Mouse (Mus musculus) adrenal gland, adult 8-10 months (tissue): Measurements from ENCODE around the gene Tnxb. TPM values are rescaled to one million over a fixed set of nuclear protein-coding genes. Genes with fewer than 3 reads are reported as not detected.
A peak's percentile ranks its signal among the peaks of the same experiment; 100 is the strongest.

Source experiments
- DNase-seq: peaks from one replicate; pipeline ENCODE4 v3.0.0; 2022
- total RNA-seq, 4 experiments: library from RNA; stranded (reverse); gene quantifications; 2 replicates each; pipeline ENCODE4 v1.2.4; 2022

Gene Tnxb
- total RNA-seq, 4 experiments from 2014 or later, result 27.6 to 54.1 (median 41.4) TPM

DNA sequence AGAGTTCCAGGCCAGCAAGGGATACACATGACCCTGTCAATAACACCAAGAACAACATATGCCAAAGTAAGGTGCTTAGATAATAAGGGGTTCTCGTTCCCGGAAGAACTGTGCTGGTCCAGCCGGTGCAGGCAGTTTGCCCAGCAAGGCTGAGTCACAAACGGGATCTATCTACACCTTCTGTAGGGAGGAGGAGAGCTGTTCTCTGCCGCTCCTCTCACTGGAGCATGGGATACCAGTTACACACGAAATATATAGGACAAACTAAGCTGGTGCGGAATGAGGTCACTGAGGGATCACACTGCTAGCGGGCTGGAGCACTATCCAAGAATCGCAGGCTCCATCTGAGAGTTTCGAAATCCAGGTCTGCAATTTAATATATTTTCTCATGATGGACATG, 26.4 kb upstream of the Tnxb start:
- no peak for DNase-seq

DNA sequence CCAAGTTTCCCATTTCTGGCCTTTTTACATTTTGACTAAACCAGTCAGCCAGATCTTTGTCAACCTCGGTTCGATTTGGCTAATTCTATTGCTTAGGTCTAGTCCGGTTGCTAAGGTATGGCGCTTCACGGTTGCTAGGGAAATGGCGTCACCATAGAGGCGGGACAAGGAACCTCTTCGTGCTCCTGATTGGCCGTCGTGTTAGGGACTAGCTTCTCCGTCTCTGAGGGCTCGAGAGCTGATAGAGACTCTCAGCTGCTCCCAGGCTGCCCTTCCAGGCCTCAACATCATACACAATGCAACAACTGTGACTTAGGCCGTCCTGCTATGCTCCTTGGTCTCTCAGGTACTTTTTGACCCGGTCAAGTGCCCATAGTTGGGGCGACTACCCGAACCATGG, 25.7 kb upstream of the Tnxb start, which contains the start of gene Fkbpl:
Gene Fkbpl (plus strand): TSS at position 157 of the 400 bp plus-strand sequence.
- DNase-seq, result peak; percentile 96

DNA sequence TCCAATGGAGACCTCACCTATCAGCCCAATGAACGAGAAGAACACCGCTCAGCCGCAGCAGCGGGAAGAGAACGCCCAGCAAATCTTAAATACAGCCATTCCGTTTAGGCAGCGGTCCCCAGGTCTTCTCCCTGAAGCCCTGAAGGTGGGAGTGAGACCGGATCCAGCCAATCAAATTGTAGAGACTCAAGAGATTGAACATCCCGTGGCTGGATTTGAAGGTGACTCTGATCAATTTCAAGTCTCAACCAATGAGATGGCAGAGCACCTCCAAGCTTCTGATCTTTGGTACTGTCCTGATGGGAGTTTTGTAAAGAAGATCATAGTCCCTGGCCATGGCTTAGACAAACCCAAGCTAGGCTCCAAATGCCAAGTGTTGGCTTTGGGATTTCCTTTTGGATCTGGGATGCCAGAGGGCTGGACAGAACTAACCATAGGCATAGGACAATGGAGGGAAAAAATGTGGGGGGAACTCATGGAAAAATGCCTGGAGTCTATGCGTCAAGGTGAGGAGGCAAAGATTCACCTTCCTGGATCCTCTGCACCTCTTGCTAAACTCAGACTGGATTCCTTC, 25.0 kb upstream of the Tnxb start:
- DNase-seq, result no peak

DNA sequence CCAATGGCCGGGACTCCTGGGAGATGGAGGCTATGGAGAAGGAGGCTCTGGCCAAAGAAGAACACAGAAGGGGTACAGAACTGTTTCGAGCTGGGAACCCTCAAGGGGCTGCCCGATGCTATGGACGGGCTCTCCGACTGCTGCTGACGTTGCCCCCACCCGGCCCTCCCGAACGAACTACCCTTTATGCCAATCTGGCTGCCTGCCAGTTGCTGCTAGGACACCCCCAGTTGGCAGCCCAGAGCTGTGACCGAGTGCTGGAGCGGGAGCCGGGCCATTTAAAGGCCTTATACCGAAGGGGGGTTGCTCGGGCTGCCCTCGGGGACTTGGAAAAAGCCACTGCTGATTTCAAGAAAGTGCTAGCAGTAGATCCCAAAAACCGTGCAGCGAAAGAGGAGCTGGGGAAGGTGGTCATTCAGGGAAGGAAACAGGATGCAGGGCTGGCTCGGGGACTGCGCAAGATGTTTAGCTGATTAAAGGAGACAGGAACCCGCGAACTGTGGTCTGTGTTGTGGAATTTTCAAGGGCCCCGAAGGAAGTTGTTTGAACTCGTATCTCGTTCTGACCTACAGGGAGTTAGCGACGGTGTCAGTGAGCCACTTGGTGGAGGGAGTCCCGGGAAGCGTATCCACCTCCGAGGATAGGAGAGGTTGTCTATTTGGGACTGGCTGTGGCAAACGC, 24.4 kb upstream of the Tnxb start:
- DNase-seq, result no peak

DNA sequence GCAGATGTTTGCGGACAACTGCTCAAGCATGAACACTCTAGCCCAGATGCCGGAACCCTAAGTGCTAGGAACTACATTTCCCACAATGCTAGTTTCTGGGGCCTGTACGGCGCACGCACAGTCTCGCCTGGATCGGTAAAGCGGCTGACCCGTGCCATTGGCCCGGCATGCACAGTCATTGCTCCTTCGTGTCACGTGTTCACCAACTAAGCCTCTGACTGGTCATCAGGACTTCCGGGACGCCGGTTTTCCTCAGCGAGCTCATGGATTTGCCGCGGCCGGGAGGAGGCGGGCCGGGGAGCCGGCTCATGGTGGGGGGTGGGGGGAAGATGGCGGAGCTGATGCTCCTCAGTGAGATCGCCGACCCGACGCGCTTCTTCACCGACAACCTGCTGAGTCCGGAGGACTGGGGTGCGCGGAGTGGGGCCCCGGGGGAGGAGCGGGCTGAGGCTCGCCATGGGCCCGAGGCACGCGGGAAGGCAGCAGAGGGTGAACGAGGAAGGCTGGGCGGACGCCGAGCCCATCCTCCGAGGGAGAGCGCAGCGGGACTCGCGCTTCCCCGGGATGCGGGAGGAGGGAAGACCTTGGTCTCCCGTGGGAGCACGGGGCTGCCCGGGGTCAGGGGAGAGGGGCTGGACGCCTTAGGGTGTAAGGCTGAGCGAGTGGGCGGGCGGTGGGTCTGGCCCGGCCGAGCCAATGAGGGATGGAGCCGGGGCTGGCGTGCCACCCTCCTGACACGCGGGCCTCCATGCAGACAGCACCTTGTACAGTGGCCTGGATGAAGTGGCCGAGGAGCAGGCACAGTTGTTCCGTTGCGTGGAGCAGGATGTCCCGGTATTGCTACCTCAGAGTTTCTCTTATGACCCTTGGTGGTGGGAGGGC, 23.2 kb upstream of the Tnxb start, which contains the start of gene Atf6b:
Gene Atf6b (plus strand): TSS at position 241 of the 882 bp plus-strand sequence.
- peak; percentile 98 for DNase-seq

DNA sequence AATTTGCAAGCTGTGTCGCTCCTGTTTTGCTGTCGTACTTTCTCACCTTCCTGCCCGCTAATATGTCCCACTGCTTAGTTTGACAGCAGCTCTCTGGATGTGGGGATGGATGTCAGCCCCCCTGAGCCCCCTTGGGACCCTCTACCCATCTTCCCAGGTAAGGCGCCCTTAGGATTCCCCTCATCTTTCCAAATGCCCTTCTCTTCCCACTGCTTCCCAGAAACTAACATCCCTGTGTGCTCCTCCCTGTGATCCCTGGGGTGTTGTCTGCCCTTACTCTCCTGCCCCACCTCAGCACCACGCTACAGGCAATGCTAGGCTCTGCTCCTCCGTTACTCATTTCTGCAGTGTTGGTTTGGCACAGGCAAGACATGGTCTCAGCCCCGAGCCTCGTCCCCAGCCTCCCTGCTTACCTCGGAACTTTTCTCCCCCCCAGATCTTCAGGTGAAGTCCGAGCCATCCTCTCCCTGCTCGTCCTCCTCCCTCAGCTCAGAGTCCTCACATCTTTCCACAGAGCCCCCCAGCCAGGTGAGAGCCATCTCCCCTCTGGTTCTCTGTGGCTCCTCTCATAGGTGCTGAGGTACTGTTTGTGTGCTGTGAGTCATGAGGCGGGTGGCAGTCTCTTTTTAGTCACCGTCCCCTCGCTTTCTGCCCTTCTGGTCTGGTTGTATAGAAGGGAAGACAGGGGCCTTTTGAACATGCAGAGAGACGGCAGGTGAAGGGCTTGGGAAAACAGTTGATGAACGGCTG, 22.0 kb upstream of the Tnxb start:
- DNase-seq, result no peak

DNA sequence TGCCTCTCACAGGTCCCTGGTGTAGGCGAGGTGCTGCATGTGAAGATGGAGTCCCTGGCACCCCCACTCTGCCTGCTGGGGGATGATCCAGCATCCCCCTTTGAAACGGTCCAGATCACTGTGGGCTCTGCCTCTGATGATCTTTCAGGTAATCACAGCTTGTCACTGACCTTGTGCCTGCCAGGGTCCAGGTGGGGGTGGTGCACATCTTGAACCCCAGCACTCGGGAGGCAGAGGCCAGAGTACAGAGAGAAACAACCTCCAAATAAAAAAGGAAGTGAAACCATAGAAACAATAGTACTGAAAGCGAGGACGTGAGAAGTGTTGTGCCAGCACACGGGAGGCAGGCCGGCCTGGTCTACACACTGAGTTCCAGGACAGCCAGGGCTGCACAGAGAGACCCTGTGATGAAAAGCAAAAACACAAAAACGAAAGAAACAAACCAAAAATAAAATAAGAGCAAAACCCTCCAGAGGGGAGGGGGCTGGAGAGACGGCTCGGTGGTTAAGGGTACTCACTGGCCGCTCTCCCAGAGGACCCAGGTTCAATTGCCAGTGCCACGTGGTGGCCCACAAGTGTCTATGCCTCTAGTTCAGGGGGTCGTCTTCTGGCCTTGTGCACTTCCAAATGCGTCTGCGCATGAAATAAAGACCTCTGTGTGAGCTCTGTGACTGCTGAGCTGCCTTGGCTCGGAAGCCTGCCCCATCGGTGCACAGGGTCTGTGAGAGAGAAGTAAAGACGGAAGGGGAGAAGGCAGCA, 21.1 kb upstream of the Tnxb start:
- DNase-seq, result no peak

DNA sequence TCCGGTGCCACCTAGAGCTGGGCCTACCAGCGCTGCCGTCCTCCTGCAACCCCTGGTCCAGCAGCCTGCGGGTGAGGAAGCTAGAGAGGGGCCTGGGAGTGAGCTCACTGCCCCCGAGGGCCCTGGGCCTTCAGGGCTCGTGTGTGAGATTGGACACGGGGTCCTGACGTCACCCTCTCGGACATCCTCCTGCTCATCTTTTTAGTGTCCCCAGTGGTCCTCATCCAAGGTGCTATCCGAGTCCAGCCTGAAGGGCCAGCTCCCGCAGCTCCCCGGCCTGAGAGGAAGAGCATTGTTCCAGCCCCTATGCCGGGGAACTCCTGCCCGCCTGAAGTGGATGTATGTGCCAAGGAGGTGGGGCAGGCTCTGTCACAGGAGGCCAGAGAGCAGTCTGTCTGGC, 19.6 kb upstream of the Tnxb start:
- no peak for DNase-seq

DNA sequence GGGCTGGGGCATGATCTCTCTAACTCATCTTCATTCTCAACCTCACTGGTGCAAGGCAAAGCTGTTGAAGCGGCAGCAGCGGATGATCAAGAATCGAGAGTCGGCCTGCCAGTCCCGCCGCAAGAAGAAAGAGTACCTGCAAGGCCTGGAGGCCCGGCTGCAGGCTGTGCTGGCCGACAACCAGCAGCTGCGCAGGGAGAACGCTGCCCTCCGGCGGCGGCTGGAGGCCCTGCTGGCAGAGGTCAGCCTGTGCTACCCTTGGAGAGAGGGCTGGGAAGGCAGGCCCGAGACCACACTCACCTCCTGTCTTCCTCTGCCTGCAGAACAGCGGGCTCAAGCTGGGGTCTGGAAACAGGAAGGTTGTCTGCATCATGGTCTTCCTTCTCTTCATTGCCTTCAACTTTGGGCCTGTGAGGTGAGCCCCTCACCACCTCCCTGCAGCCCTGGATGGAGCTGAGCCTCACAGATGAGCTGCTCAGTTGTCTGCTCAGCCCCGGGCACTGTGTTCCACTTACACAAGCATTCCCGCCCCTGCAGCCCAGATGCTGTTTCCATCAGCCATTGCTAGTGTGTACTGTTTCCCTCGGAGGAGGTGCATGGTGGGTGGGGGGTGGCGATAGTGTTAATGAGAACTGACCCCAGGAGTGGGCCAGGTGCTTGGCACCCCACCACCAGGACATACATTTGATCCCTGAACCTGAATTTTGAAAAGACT, 18.7 kb upstream of the Tnxb start:
- no peak for DNase-seq

DNA sequence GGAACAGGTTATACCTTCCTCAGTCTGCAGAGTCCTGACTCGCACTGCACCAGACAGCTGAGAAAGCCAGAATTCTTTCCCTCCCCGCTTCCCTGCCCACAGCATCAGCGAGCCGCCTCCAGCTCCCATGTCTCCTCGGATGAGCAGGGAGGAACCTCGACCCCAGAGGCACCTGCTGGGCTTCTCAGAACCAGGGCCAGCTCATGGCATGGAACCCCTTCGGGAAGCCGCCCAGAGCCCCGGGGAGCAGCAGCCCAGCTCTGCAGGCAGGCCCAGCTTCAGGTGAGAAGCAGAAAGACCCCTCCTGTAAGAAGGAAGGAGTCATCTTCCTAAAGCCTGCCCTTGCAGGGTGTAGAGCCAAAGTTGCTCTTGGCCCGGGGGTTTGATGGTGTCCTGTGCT, 17.8 kb upstream of the Tnxb start:
- no peak for DNase-seq

DNA sequence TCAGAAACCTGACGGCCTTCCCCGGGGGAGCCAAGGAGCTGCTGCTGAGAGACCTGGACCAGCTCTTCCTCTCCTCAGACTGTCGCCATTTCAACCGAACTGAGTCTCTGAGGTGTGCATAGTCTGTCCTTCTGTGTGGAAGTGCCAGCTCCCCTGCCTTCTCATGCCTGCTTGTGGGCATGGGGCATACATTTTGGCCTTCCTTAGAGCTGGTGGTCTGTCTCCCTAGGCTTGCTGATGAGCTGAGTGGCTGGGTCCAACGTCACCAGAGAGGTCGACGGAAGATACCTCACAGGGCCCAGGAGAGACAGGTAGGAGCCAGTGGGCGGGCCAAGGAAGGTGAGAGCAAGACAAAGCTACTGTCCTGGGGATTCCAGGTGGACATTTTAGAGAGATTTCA, 17.4 kb upstream of the Tnxb start:
- DNase-seq, result no peak

DNA sequence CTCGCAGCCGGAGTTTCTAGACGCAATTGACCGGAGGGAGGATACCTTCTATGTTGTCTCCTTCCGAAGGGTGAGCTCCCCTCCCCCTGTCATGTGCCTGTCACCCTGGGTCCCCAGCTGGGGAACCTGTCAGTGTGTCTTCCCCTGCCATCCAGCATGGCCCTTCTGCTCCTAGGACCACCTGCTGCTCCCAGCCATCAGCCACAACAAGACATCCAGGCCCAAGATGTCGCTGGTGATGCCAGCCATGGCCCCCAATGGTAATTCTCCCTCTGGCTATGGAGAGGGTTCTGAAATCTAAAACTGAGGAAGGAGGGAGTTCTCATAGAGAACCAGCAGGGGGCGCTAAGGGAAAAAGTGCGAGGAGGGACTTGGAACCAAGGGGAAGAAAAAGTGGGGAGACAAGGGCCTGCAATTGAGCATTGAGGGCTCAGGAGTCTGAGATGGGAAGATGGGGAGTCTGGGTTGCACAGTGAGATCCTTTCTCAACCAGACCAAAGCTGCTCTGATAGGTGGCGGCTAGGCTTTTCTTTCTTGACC, 16.5 kb upstream of the Tnxb start:
- no peak for DNase-seq

DNA sequence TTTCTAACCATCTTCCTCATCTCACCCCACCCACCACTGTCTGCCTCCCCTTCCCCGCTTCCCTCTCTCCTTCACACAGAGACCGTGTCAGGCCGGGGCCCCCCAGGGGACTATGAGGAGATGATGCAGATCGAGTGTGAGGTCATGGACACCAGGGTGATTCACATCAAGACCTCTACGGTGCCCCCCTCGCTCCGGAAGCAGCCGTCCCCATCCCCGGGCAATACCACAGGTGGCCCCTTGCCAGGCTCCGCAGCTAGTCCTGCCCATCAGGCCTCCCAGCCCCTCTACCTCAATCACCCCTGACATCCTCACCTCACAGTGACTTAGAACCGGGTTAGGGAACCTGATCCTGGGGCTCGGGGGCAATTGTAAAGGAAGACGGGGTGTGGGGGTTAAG, 15.9 kb upstream of the Tnxb start:
- DNase-seq, result no peak

DNA sequence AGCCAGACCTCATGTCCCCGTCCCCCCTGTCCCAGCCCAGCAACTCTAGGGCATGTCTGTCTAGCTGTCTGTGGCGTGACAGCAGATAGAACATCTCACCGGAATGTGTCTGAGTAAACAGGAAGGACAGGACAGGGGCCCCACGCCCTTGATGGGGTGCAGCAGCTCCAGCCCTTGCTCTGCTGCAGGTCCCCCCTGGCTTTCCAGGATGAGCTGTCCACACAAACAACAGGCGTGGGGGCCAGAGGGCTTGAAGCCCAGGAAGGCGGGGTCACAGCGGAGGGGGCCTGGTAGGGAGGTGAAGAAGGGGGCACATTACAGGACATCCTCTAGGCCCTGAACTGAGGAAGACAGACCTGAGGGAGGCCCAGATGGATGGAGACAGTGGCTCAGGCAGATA, 15.2 kb upstream of the Tnxb start:
- peak; percentile 77 for DNase-seq

DNA sequence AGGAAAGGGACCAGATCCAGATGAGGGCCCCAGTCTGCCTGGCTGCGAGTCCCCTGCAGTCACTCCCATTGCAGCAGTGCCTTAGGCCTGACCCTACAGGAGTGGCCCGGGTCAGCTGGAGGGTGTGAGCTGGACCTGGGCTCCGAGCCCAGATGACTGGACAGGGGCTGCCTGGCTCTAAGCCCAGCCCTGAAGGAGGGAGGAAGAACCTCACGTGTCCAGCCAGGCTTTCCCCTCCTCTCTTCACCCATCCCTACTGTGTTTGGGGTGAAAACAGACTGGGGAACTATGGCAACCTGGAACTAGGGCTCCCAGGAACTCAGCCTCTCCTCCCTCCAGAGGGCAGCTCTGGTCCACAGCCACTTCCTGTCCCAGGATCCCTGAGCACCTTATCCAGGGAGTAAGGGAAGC, 14.7 kb upstream of the Tnxb start:
- peak; percentile 87 for DNase-seq

DNA sequence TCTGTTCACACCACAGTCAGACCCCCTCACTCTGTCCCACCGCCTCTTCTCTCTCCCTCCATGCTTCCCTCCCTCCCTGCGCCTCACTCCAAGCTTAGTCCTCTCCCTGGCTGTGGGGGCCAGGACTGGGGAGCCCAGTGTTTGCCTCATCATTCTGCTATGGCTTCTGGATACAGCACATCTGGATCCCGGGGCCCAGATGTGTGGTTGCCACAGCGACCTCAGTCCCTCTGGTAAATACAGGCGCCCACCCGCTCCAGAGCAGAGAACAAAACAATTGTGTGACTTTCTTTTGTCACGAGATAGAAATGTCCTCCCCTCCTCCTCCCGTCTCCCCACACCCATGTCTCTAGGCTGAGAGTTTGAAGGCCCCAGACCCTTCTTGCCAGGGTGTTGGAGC, 13.7 kb upstream of the Tnxb start:
- DNase-seq, result no peak

DNA sequence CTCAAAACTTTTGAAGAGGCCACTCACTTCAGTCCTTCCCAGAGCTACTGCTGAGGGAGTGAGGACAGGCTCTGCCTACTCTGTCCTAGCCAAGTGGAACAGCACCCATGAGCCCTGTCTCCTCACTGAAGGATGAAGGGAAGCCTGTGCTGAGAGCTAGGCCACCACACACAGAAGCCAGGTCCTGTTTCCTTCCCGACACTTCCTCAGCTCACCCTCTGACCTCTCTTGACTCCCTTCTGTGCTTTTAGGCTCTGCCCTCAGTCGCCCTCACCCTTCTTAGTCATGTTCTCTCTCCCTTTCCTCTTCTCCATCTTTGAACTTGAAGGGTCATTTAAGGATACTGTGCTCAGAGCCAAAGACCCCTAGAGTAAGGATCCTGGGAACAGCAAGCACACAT, 13.1 kb upstream of the Tnxb start:
- no peak for DNase-seq

DNA sequence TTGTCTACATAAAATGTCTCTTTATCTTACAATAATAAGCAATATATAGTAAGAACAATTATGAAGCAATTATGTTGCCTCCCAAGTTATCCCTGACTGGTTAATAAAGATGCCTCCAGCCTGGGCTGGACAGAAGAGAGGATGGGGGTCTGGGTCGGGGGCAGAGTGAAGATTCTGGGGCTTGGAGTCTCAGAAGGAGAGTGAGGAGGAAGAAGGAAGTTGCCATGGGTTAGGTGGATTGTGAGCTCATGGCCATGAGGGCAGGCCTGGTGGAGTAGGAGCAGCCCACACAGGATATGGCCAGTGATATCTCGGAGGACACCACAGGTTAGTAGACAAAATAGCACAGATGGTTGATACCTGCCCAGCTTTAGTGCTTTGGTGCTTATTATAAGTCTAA, 12.2 kb upstream of the Tnxb start:
- no peak for DNase-seq

DNA sequence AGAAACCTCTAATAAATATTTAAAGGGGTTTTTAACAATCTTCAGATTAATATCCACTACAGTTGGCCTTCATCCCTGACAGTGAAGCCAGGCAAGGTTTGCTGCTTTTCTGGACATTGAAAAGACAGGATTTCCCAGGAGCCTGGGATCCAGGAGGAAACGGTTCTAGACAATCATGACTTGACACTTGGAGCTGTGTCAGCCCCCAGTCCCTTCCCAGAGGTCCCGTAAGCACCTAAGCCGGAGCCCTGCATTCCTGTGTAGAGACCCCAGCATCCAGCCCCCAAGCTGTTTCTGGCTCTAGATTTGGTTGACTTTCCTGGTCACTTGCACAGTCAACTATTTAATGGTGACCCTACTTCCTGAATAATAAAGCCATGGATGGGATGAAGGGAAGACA, 11.7 kb upstream of the Tnxb start:
- DNase-seq, result no peak

DNA sequence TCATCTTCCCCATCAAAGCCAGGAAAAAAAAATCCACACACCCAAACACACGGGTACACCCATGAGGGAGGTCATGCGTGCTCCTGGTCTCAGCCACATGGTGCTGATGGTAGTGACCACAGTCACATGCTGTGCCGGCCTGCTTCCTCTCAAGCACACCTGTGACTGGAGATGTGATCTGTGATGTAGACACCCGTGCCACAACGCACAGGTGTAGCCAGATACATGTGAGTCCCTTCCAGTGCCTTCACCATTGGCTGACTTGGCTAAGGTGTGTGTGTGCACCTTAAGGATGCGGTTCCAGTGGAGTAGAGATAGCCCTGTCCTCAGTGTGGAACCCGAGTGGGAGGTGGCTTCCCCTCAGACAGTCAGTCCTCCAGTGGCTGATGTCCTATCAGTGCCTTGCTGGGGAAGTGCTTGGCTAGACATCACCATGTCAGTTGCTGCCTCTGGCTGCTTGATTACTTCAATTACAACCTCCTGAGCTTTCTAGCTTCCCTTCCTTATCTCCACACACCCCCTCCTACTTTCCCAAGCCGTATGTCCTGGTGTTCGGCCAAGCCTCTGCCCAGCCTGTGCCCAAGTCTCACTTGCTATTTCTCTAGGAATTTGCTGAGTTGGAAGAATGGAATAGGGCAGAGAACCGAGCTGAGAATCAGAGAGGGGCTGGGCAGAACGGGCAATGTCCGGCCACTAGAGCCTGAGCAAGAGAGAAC, 11.0 kb upstream of the Tnxb start:
- DNase-seq, result no peak

DNA sequence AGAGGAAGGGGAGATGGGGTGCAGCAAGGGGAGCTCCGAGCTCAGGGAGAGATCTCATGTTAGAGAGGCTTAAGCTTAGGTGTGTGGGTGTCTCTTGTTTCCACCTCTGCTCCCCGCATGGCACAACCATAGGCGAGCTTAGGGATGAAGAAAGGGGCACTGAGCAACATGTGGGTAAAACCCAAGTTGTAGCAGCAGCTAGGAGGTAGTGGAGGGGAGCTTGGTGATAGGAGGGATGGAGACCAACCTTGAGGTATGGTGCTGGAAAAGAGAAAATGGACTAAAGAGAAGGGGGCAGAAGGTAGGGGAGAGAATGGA, 10.5 kb upstream of the Tnxb start:
- DNase-seq, result no peak
